Mouse (Mus musculus) thymus, adult 2 months (tissue): ENCODE data around the gene Ppie. TPM values are rescaled to one million over a fixed set of nuclear protein-coding genes. Genes with fewer than 3 reads are reported as not detected.

Source experiments
- DNase-seq: peaks from one replicate; pipeline ENCODE4 v3.0.0; 2021
- H3K27ac ChIP-seq: fragments of 200-500 bp; 2 replicates; pipeline ENCODE4 v1.5.1; 2012; ENCODE audit warnings: low read length, control low read depth; ENCODE audit not compliant: control insufficient read depth, insufficient read depth
- H3K27me3 ChIP-seq: fragments of 200-500 bp; 2 replicates; pipeline ENCODE4 v1.6.1; 2012; ENCODE audit warnings: mild to moderate bottlenecking, low read length, moderate library complexity, mixed read lengths; ENCODE audit not compliant: control insufficient read depth, insufficient read depth
- H3K36me3 ChIP-seq: fragments of 200-500 bp; 2 replicates; pipeline ENCODE4 v1.6.1; 2012; ENCODE audit warnings: mild to moderate bottlenecking, low read length, moderate library complexity; ENCODE audit not compliant: control insufficient read depth, insufficient read depth
- H3K4me1 ChIP-seq: fragments of 200-500 bp; replicated peaks from 2 replicates; pipeline ENCODE4 v1.6.1; 2012; ENCODE audit warnings: low read length; ENCODE audit not compliant: control insufficient read depth, insufficient read depth
- H3K4me3 ChIP-seq: fragments of 200-500 bp; 2 replicates; pipeline ENCODE4 v1.5.1; 2012; ENCODE audit warnings: mild to moderate bottlenecking, low read length, control low read depth, moderate library complexity; ENCODE audit not compliant: control insufficient read depth, insufficient read depth
- CTCF ChIP-seq: fragments of 200-500 bp; IDR thresholded peaks from 2 replicates; pipeline ENCODE4 v1.5.1; 2012; ENCODE audit warnings: mild to moderate bottlenecking, control low read depth, low read length, moderate library complexity, borderline replicate concordance; ENCODE audit not compliant: control insufficient read depth, poor library complexity, insufficient read depth; ENCODE audit errors: extremely low read depth
- POLR2A ChIP-seq: fragments of 200-500 bp; IDR thresholded peaks from 2 replicates; pipeline ENCODE4 v1.6.1; 2012; ENCODE audit warnings: mild to moderate bottlenecking, low read length, control low read depth, moderate library complexity; ENCODE audit not compliant: control insufficient read depth, poor library complexity, insufficient read depth; ENCODE audit errors: extremely low read depth
- WGBS: fragments of 180-500 bp; shearing (Covaris S2); methylation state at CpG from one replicate; pipeline ENCODE4 v1.1.7; 2018; 5-methylcytosine and 5-hydroxymethylcytosine counted together
- polyA plus RNA-seq: library from polyadenylated mRNA; depleted of rRNA; stranded (reverse); fragments of >200 nt; gene quantifications from 2 replicates; pipeline ENCODE4 v1.2.3, GENCODE M21; 2012

The Ppie gene
- polyA plus RNA-seq, 1 experiment = 26.1 TPM

GRCm38 (mm10) chr4:123105451-123105790 is 34.3 kb downstream of the Ppie start:
- no peak for DNase-seq
- peaks cover 4% of the 10 kb centered on the region; the same call in 1 of the 2 replicates for H3K27me3 ChIP-seq
- no peaks in the 10 kb centered on the region for H3K36me3 ChIP-seq
- H3K4me1 ChIP-seq = no peaks in the 10 kb centered on the region
- WGBS = 49% methylated on average over 24 of the region's 24 CpGs
- TF ChIP-seq POLR2A (no peak), CTCF (no peak)
- no peak overlapping the region for H3K4me3 ChIP-seq
- H3K27ac ChIP-seq = no peak overlapping the region

DNA sequence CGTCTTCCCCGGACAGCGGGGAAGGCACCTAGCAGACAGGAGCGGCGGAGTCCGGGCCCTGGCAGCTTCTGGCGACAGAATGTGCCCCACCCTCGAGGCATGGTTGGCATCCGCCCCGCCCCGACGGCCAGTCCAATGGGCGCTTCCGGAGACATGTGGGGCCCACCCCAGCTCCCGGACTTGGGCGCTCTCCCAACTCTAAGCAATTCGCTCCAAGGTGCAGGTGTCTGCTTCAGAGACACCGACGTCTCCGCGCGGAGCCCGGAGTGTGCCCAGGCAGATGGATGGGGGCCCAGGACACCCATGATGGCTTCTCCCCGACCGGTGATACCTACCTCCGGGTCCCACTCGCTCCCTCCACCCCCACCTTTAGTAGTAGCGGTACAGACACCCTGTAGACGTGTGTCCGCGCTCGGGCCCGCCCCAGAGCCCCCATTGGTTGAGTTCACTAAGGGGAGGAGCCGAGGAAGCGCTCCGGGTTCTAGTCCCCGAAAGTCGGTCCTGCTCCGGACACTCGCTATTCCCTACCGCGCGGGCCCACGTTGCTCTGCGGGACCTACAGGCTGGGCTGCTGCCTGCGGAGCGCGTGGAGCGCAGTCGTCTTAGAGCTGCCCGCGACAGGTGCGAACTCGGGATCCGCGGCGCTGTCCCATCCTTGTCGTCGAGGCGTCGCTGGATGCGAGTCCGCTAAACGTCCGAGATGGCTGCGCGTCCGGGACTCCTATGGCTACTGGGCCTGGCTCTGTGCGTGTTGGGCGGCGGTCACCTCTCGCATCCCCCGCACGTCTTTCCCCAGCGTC is 34.9 kb downstream of the Ppie start, which contains the start of gene Bmp8b:
Gene Bmp8b (plus strand): TSS at position 515 of the 800 bp plus-strand sequence.
- DNase-seq = no peak
- Histone ChIP-seq H3K27ac (no peak within 1 kb of the TSS), H3K27me3 (peaks cover 4% of the 10 kb centered on the region; the same call in 1 of the 2 replicates), H3K4me1 (no peaks in the 10 kb centered on the region), H3K4me3 (no peak within 1 kb of the TSS), H3K36me3 (no peaks in the 10 kb centered on the region)
- 18% methylated on average over 75 of the region's 75 CpGs for WGBS
- TF ChIP-seq CTCF (no peak), POLR2A (no peak)

DNA sequence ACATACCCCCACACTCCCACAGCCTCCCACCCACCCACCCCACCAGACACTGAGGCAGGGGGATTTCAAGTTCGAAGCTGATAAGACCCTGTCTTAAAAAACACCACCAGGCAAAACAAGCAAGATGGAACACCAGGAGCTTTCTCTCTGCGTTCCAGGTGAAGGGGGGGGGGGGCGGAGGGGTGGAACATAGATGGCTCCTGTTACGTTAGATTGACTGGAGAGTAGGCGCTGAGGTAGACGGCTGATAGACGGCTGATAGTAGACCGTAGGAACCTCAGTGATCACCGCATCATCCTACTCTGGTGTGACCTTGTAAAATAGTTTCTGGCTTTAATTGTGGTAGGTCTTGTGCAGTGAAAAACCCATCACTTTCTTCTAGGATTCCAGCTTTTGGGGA is 45.9 kb downstream of the Ppie start:
- H3K4me1 ChIP-seq = no peaks in the 10 kb centered on the region
- TF ChIP-seq POLR2A (no peak), CTCF (no peak)
- no peak for DNase-seq
- H3K36me3 ChIP-seq = no peaks in the 10 kb centered on the region
- H3K27me3 ChIP-seq = no peaks in the 10 kb centered on the region
- H3K4me3 ChIP-seq = no peak overlapping the region
- no peak overlapping the region for H3K27ac ChIP-seq
- 83% methylated on average over 9 of the region's 9 CpGs for WGBS

GRCm38 (mm10) chr4:123093064-123093776 is 46.5 kb downstream of the Ppie start:
- Histone ChIP-seq H3K4me3 (no peak overlapping the region), H3K36me3 (no peaks in the 10 kb centered on the region), H3K27me3 (no peaks in the 10 kb centered on the region), H3K4me1 (no peaks in the 10 kb centered on the region), H3K27ac (no peak overlapping the region)
- TF ChIP-seq POLR2A (no peak), CTCF (no peak)
- 67% methylated on average over 17 of the region's 17 CpGs for WGBS
- DNase-seq = no peak

- TF ChIP-seq POLR2A (no peak), CTCF (no peak)
- 85% methylated on average over 5 of the region's 5 CpGs for WGBS
- no peaks in the 10 kb centered on the region for H3K36me3 ChIP-seq
- no peak overlapping the region for H3K4me3 ChIP-seq
- H3K27me3 ChIP-seq = no peaks in the 10 kb centered on the region
- DNase-seq = no peak
- H3K4me1 ChIP-seq = no peaks in the 10 kb centered on the region
- H3K27ac ChIP-seq = no peak overlapping the region
Measured at GRCm38 (mm10) chr4:123092621-123093020, 47.1 kb downstream of the Ppie start.

GRCm38 (mm10) chr4:123086381-123086780 is 53.4 kb downstream of the Ppie start:
- Histone ChIP-seq H3K27me3 (no peaks in the 10 kb centered on the region), H3K4me3 (no peak overlapping the region), H3K27ac (no peak overlapping the region), H3K36me3 (no peaks in the 10 kb centered on the region), H3K4me1 (no peaks in the 10 kb centered on the region)
- no peak for DNase-seq
- WGBS = 92% methylated on average over 4 of the region's 4 CpGs
- TF ChIP-seq POLR2A (no peak), CTCF (no peak)
